Mouse (Mus musculus) limb, embryonic 11.5 days (tissue): Measurements from ENCODE around the gene 1700008O03Rik. TPM values are rescaled to one million over a fixed set of nuclear protein-coding genes. Genes with fewer than 3 reads are reported as not detected.

Source experiments
- ATAC-seq: fragments of 200-750 bp; cut with Nextera tagmentation; 2 replicates; pipeline ENCODE4 v1.8.0; 2017; ENCODE audit warnings: low read depth; ENCODE audit not compliant: insufficient number of reproducible peaks, low FRiP score, low TSS enrichment
- DNase-seq: peaks from one replicate; pipeline ENCODE4 v3.0.0-alpha.2; 2015; ENCODE audit warnings: low spot score
- H3K27ac ChIP-seq: fragments of 300-500 bp; sonication (generic); replicated peaks from 2 replicates; pipeline ENCODE4 v1.5.1; 2014; ENCODE audit warnings: low read depth, mild to moderate bottlenecking, low read length
- H3K27me3 ChIP-seq: fragments of 300-500 bp; sonication (generic); 2 replicates; pipeline ENCODE4 v1.6.1; 2014; ENCODE audit warnings: mild to moderate bottlenecking, low read length, mixed read lengths; ENCODE audit not compliant: control insufficient read depth, insufficient read depth
- H3K36me3 ChIP-seq: fragments of 300-500 bp; sonication (generic); 2 replicates; pipeline ENCODE4 v1.6.1; 2014; ENCODE audit warnings: mild to moderate bottlenecking, low read length, moderate library complexity, mixed read lengths; ENCODE audit not compliant: control insufficient read depth, insufficient read depth
- H3K4me1 ChIP-seq: fragments of 300-500 bp; sonication (generic); 2 replicates; pipeline ENCODE4 v1.6.1; 2014; ENCODE audit warnings: low read length, mixed read lengths; ENCODE audit not compliant: control insufficient read depth, insufficient read depth
- H3K4me2 ChIP-seq: fragments of 300-500 bp; sonication (generic); 2 replicates; pipeline ENCODE4 v1.6.1; 2014; ENCODE audit warnings: low read depth, mild to moderate bottlenecking, moderate library complexity; ENCODE audit not compliant: severe bottlenecking
- H3K4me3 ChIP-seq: fragments of 300-500 bp; sonication (generic); 2 replicates; pipeline ENCODE4 v1.5.1; 2014; ENCODE audit warnings: low read depth, low read length
- H3K9ac ChIP-seq: fragments of 300-500 bp; sonication (generic); 2 replicates; pipeline ENCODE4 v1.6.1; 2014; ENCODE audit warnings: mild to moderate bottlenecking, low read length
- H3K9me3 ChIP-seq: fragments of 300-500 bp; sonication (generic); 2 replicates; pipeline ENCODE4 v1.6.1; 2016; ENCODE audit warnings: low read length; ENCODE audit not compliant: control insufficient read depth
- WGBS: fragments of 180-500 bp; shearing (Covaris S2); extraction: QIAGEN DNeasy Blood & Tissue Kit; methylation state at CpG from one replicate; pipeline ENCODE4 v1.1.7; 2014; 5-methylcytosine and 5-hydroxymethylcytosine counted together
- polyA plus RNA-seq: library from polyadenylated mRNA; unstranded; fragments of >200 nt; fragmentation: Nextera tagmentation; extraction: Ambion mirVana; gene quantifications from 2 replicates; pipeline ENCODE4 v1.2.1, GENCODE M21; 2014

Gene 1700008O03Rik
- polyA plus RNA-seq, 1 experiment from 2014 or later = 0.53 TPM

- H3K36me3 ChIP-seq = no peaks in the 10 kb centered on the region
- DNase-seq (no peak), ATAC-seq (peak; percentile 22)
- H3K27ac ChIP-seq = no peak overlapping the region
- H3K27me3 ChIP-seq = peaks cover 43% of the 10 kb centered on the region
- H3K4me1 ChIP-seq = peaks cover 7% of the 10 kb centered on the region; the same call in 1 of the 2 replicates
- H3K9me3 ChIP-seq = no peaks in the 10 kb centered on the region; the same call in 1 of the 2 replicates
- no peak overlapping the region for H3K9ac ChIP-seq
- peak overlapping the region; percentile 37 for H3K4me2 ChIP-seq
- H3K4me3 ChIP-seq = 0 out of 2 replicates have a peak overlapping the region, but pooled peaks have one; percentile 6
- WGBS = 3% methylated on average over 7 of the region's 8 CpGs
Measured at GRCm38 (mm10) chr7:44427666-44428065, 42.0 kb upstream of the 1700008O03Rik start.

- Histone ChIP-seq H3K9me3 (no peaks in the 10 kb centered on the region), H3K9ac (no peak overlapping the region), H3K27me3 (no peaks in the 10 kb centered on the region), H3K4me2 (no peak overlapping the region), H3K4me3 (no peak overlapping the region), H3K4me1 (no peaks in the 10 kb centered on the region), H3K36me3 (no peaks in the 10 kb centered on the region), H3K27ac (no peak overlapping the region)
- no peak for DNase-seq
- ATAC-seq = no peak
- WGBS = 83% methylated on average over 6 of the region's 6 CpGs
Measured at GRCm38 (mm10) chr7:44413307-44413706, 27.7 kb upstream of the 1700008O03Rik start.

DNA sequence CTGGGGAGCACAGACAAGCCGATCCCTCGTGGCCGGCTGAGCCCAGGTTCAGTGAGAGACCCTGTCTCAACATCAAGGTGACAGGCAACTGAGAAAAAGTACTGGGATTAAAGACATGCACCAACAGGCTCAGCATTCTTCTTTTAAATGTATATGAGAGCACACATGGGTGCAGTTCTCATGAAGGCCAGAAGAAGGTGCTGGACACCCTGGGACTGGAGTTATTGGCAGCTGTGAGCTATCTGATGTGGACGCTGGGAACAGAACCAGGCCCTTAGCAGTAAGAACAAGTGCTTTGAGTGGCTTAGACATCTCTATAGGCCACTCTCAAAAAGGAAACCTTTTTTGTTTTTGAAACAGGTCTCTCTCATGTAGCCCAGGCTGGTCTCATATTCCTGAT is 25.5 kb upstream of the 1700008O03Rik start:
- H3K4me2 ChIP-seq = no peak overlapping the region
- H3K4me3 ChIP-seq = no peak overlapping the region
- ATAC-seq (no peak), DNase-seq (no peak)
- no peaks in the 10 kb centered on the region for H3K36me3 ChIP-seq
- 80% methylated on average over 4 of the region's 4 CpGs for WGBS
- no peak overlapping the region for H3K9ac ChIP-seq
- H3K9me3 ChIP-seq = no peaks in the 10 kb centered on the region
- H3K27me3 ChIP-seq = no peaks in the 10 kb centered on the region; the same call in 1 of the 2 replicates
- no peak overlapping the region for H3K27ac ChIP-seq
- H3K4me1 ChIP-seq = no peaks in the 10 kb centered on the region

- Histone ChIP-seq H3K9ac (no peak overlapping the region), H3K36me3 (no peaks in the 10 kb centered on the region), H3K27me3 (no peaks in the 10 kb centered on the region; the same call in 1 of the 2 replicates), H3K4me2 (no peak overlapping the region), H3K4me1 (no peaks in the 10 kb centered on the region), H3K4me3 (no peak overlapping the region), H3K27ac (no peak overlapping the region), H3K9me3 (no peaks in the 10 kb centered on the region)
- 0% methylated on average over 5 of the region's 5 CpGs for WGBS
- ATAC-seq (no peak; the same call in 1 of the 2 replicates), DNase-seq (no peak)
Measured at GRCm38 (mm10) chr7:44406015-44406355, 20.4 kb upstream of the 1700008O03Rik start.

GRCm38 (mm10) chr7:44405346-44406014 is 19.9 kb upstream of the 1700008O03Rik start:
- H3K27ac ChIP-seq = 0 out of 2 replicates have a peak overlapping the region, but pooled peaks have one; percentile 30
- no peaks in the 10 kb centered on the region; the same call in 1 of the 2 replicates for H3K27me3 ChIP-seq
- H3K9ac ChIP-seq = no peak overlapping the region
- peak overlapping the region; percentile 50 for H3K4me2 ChIP-seq
- 2% methylated on average over 27 of the region's 27 CpGs for WGBS
- no peaks in the 10 kb centered on the region for H3K9me3 ChIP-seq
- no peaks in the 10 kb centered on the region for H3K4me1 ChIP-seq
- ATAC-seq (peak; percentile 97), DNase-seq (peak; percentile 97)
- H3K4me3 ChIP-seq = peak overlapping the region; percentile 26
- no peaks in the 10 kb centered on the region for H3K36me3 ChIP-seq

GRCm38 (mm10) chr7:44401673-44402072 is 16.1 kb upstream of the 1700008O03Rik start:
- H3K4me2 ChIP-seq = no peak overlapping the region
- WGBS = 75% methylated on average over 6 of the region's 6 CpGs
- no peak for DNase-seq
- no peaks in the 10 kb centered on the region for H3K9me3 ChIP-seq
- no peaks in the 10 kb centered on the region for H3K36me3 ChIP-seq
- no peak for ATAC-seq
- no peaks in the 10 kb centered on the region; the same call in 1 of the 2 replicates for H3K27me3 ChIP-seq
- H3K9ac ChIP-seq = no peak overlapping the region
- no peaks in the 10 kb centered on the region for H3K4me1 ChIP-seq
- H3K4me3 ChIP-seq = no peak overlapping the region
- no peak overlapping the region for H3K27ac ChIP-seq

DNA sequence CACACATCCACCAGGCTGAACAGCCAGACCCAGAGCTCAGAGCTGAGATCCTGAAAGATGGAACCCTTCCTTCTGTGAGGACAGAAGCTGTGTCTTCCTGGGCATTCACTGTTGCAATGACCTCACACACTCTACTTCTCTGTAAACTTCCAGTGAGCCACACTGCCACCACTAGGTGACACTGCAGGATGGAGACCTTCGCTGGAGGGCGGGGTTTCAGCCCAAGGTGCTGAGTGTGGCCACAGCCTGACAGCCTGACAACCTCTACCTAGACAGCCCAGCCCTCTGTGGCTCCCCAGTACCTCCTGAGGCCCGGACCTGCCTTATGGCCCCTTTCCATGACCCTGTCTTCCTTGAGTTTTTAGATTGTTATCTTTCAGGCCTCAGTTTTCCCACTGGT is 12.9 kb upstream of the 1700008O03Rik start:
- ATAC-seq = no peak
- H3K27ac ChIP-seq = no peak overlapping the region

DNA sequence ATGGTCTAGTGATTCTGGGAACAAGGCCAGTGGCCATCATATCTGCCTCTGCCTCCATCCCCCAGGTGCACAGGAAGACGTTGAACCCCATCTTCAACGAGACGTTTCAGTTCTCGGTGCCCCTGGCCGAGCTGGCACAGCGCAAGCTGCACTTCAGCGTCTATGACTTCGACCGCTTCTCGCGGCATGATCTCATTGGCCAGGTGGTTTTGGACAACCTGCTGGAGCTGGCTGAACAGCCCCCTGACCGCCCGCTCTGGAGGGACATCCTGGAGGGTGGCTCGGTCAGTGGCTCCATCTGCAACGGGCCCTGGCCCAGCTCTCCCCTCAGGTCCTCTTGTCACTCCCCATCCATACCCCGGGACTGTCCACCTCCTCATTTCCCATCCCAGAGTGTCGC is 7.7 kb upstream of the 1700008O03Rik start:
- 92% methylated on average over 17 of the region's 17 CpGs for WGBS
- H3K36me3 ChIP-seq = no peaks in the 10 kb centered on the region
- H3K27me3 ChIP-seq = no peaks in the 10 kb centered on the region
- no peak for ATAC-seq
- no peaks in the 10 kb centered on the region for H3K4me1 ChIP-seq
- H3K4me3 ChIP-seq = no peak overlapping the region
- H3K27ac ChIP-seq = no peak overlapping the region
- H3K9ac ChIP-seq = no peak overlapping the region
- DNase-seq = no peak
- no peak overlapping the region for H3K4me2 ChIP-seq
- H3K9me3 ChIP-seq = no peaks in the 10 kb centered on the region

More for the DNA sequence above, 12.9 kb upstream of the 1700008O03Rik start:
- Histone ChIP-seq H3K9ac (no peak overlapping the region), H3K4me2 (no peak overlapping the region), H3K27me3 (no peaks in the 10 kb centered on the region), H3K9me3 (no peaks in the 10 kb centered on the region), H3K4me1 (no peaks in the 10 kb centered on the region), H3K36me3 (no peaks in the 10 kb centered on the region), H3K4me3 (no peak overlapping the region)
- 14% methylated on average over 3 of the region's 3 CpGs for WGBS
- peak; percentile 59 for DNase-seq

DNA sequence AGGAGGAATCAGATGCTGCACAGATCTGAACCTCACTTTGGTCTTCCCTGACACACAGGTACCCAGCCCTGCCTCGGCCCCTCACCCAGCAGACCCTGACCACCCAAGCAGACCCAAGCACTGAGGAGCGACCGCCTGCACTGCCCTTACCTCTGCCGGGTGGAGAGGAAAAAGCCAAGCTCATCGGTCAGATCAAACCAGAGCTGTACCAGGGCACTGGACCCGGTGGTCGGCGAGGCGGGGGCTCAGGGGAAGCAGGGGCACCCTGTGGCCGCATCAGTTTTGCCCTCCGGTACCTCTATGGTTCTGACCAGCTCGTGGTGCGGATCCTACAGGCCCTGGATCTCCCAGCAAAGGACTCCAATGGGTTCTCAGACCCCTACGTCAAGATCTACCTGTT is 6.7 kb upstream of the 1700008O03Rik start:
- no peaks in the 10 kb centered on the region for H3K27me3 ChIP-seq
- no peak for ATAC-seq
- no peak overlapping the region for H3K27ac ChIP-seq
- H3K4me3 ChIP-seq = no peak overlapping the region
- H3K9me3 ChIP-seq = no peaks in the 10 kb centered on the region
- H3K4me2 ChIP-seq = no peak overlapping the region
- no peaks in the 10 kb centered on the region for H3K4me1 ChIP-seq
- no peaks in the 10 kb centered on the region for H3K36me3 ChIP-seq
- WGBS = 87% methylated on average over 14 of the region's 14 CpGs
- DNase-seq = no peak
- H3K9ac ChIP-seq = no peak overlapping the region
